Mouse (Mus musculus) stomach, embryonic 16.5 days (tissue): Measurements from ENCODE around the gene Syf2. TPM values are rescaled to one million over a fixed set of nuclear protein-coding genes. Genes with fewer than 3 reads are reported as not detected.

Experiments used
- ATAC-seq: fragments of 200-750 bp; cut with Nextera tagmentation; 2 replicates; pipeline ENCODE4 v1.8.0; 2017; ENCODE audit warnings: moderate number of reproducible peaks, moderate TSS enrichment; ENCODE audit not compliant: insufficient read depth, low FRiP score
- H3K27ac ChIP-seq: fragments of 300-500 bp; sonication (generic); 2 replicates; pipeline ENCODE4 v1.5.1; 2014; ENCODE audit warnings: low read length
- H3K27me3 ChIP-seq: fragments of 300-500 bp; sonication (generic); 2 replicates; pipeline ENCODE4 v1.6.1; 2014; ENCODE audit warnings: low read length, control low read depth, mixed read lengths; ENCODE audit not compliant: control insufficient read depth, insufficient read depth
- H3K36me3 ChIP-seq: fragments of 300-500 bp; sonication (generic); 2 replicates; pipeline ENCODE4 v1.6.1; 2014; ENCODE audit warnings: low read length; ENCODE audit not compliant: control insufficient read depth, insufficient read depth
- H3K4me1 ChIP-seq: fragments of 300-500 bp; sonication (generic); 2 replicates; pipeline ENCODE4 v1.6.1; 2014; ENCODE audit warnings: low read length, control low read depth, mixed read lengths; ENCODE audit not compliant: control insufficient read depth, insufficient read depth
- H3K4me2 ChIP-seq: fragments of 300-500 bp; sonication (generic); 2 replicates; pipeline ENCODE4 v1.6.1; 2014; ENCODE audit warnings: low read depth, low read length, mixed read lengths
- H3K4me3 ChIP-seq: fragments of 300-500 bp; sonication (generic); replicated peaks from 2 replicates; pipeline ENCODE4 v1.5.1; 2014; ENCODE audit warnings: mild to moderate bottlenecking, low read length
- H3K9ac ChIP-seq: fragments of 300-500 bp; sonication (generic); 2 replicates; pipeline ENCODE4 v1.6.1; 2014; ENCODE audit warnings: low read length
- H3K9me3 ChIP-seq: fragments of 300-500 bp; sonication (generic); replicated peaks from 2 replicates; pipeline ENCODE4 v1.6.1; 2016; ENCODE audit warnings: low read length, control low read depth; ENCODE audit not compliant: control insufficient read depth
- WGBS: fragments of 180-500 bp; shearing (Covaris S2); extraction: QIAGEN DNeasy Blood & Tissue Kit; methylation state at CpG from one replicate; pipeline ENCODE4 v1.1.7; 2014; 5-methylcytosine and 5-hydroxymethylcytosine counted together
- polyA plus RNA-seq: library from polyadenylated mRNA; unstranded; fragments of >200 nt; fragmentation: Nextera tagmentation; extraction: Ambion mirVana; gene quantifications from 2 replicates; pipeline ENCODE4 v1.2.1, GENCODE M21; 2015

Gene Syf2
- polyA plus RNA-seq, 1 experiment from 2014 or later = 71.9 TPM

DNA sequence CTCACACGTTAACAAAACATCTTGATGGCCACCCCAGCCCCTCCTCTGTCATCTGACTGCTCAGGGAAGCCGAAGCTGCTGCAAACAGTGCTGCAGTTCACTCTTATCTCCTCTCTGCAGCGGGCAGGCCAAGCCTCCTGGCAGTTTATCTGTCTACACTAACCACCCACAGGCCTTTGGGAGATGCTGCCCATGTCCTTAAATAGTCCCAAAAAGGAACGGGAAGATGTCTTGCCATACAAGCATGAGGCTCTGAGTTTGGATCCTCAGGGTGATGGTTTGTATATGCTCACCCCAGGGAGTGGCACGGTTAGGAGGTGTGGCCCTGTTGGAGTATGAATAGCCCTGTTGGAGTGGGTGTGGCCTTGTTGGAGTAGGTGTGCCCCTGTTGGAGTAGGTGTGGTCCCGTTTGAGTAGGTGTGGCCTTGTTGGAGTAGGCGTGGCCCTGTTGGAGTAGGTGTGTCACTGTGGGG is 51.3 kb downstream of the Syf2 start:
- H3K9ac ChIP-seq = no peak overlapping the region
- H3K9me3 ChIP-seq = no peaks in the 10 kb centered on the region
- no peak overlapping the region for H3K4me2 ChIP-seq
- no peaks in the 10 kb centered on the region for H3K36me3 ChIP-seq
- H3K27me3 ChIP-seq = no peaks in the 10 kb centered on the region
- peak; percentile 77 for ATAC-seq
- H3K4me3 ChIP-seq = no peak overlapping the region
- WGBS = 49% methylated on average over 7 of the region's 7 CpGs
- no peak overlapping the region for H3K27ac ChIP-seq
- no peaks in the 10 kb centered on the region; the same call in 1 of the 2 replicates for H3K4me1 ChIP-seq

DNA sequence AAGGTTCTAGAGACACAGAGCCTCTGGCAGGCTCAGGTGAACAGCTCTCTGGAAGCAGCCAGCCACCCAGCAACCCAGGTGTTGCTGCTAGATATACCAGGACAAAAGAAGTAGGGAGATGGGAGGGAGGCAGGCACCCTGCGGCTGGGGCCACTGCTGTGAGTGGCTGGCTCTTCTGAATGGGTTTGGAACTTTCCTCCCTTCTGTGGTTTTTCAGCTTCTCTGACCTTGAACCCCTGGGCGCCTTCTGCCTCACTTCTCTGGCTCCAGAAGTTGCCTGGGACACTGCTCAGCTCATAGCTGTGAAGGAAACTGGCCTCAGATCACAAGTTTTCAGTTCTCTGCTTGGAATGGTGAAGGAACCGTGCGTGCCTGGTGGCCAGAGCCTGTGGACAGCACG is 52.4 kb downstream of the Syf2 start:
- H3K4me2 ChIP-seq = no peak overlapping the region
- H3K4me3 ChIP-seq = no peak overlapping the region
- no peak overlapping the region for H3K27ac ChIP-seq
- H3K4me1 ChIP-seq = no peaks in the 10 kb centered on the region; the same call in 1 of the 2 replicates
- no peak overlapping the region for H3K9ac ChIP-seq
- 50% methylated on average over 5 of the region's 5 CpGs for WGBS
- no peaks in the 10 kb centered on the region for H3K36me3 ChIP-seq
- no peaks in the 10 kb centered on the region for H3K9me3 ChIP-seq
- no peak for ATAC-seq
- no peaks in the 10 kb centered on the region for H3K27me3 ChIP-seq

GRCm38 (mm10) chr4:134984555-134984954 is 53.9 kb downstream of the Syf2 start:
- no peak for ATAC-seq
- H3K9me3 ChIP-seq = no peaks in the 10 kb centered on the region
- no peak overlapping the region for H3K9ac ChIP-seq
- WGBS = 72% methylated on average over 3 of the region's 3 CpGs
- H3K27me3 ChIP-seq = no peaks in the 10 kb centered on the region
- no peak overlapping the region for H3K27ac ChIP-seq
- no peaks in the 10 kb centered on the region; the same call in 1 of the 2 replicates for H3K4me1 ChIP-seq
- H3K36me3 ChIP-seq = no peaks in the 10 kb centered on the region
- no peak overlapping the region for H3K4me3 ChIP-seq
- H3K4me2 ChIP-seq = no peak overlapping the region

- Histone ChIP-seq H3K27ac (no peak overlapping the region), H3K27me3 (no peaks in the 10 kb centered on the region), H3K4me2 (no peak overlapping the region), H3K4me1 (no peaks in the 10 kb centered on the region; the same call in 1 of the 2 replicates), H3K9ac (0 out of 2 replicates have a peak overlapping the region, but pooled peaks have one; percentile 40), H3K36me3 (no peaks in the 10 kb centered on the region), H3K4me3 (no peak overlapping the region), H3K9me3 (no peaks in the 10 kb centered on the region)
- ATAC-seq = no peak
- WGBS = 73% methylated on average over 11 of the region's 11 CpGs
Observed at GRCm38 (mm10) chr4:134985626-134986335, 55.1 kb downstream of the Syf2 start.

DNA sequence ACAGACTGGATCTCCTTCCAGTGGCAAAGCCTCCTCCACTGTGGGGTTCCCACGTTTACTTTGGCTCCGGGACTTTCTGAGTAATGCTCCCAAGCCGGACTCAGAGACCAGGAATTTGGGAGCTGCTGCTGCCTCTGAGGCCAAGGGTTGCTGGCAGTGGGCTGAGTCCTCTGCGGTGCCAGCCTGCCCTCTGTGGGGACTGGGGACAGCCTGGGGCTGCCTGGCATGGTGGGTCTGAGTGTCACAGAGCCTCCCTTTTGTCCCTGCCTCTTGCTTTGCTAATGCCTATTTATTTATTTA is 55.6 kb downstream of the Syf2 start:
- ATAC-seq = no peak
- Histone ChIP-seq H3K4me3 (no peak overlapping the region), H3K4me1 (no peaks in the 10 kb centered on the region; the same call in 1 of the 2 replicates), H3K9me3 (no peaks in the 10 kb centered on the region), H3K4me2 (no peak overlapping the region), H3K9ac (0 out of 2 replicates have a peak overlapping the region, but pooled peaks have one; percentile 40), H3K27ac (no peak overlapping the region), H3K27me3 (no peaks in the 10 kb centered on the region), H3K36me3 (no peaks in the 10 kb centered on the region)
- WGBS = 50% methylated on average over 4 of the region's 4 CpGs

DNA sequence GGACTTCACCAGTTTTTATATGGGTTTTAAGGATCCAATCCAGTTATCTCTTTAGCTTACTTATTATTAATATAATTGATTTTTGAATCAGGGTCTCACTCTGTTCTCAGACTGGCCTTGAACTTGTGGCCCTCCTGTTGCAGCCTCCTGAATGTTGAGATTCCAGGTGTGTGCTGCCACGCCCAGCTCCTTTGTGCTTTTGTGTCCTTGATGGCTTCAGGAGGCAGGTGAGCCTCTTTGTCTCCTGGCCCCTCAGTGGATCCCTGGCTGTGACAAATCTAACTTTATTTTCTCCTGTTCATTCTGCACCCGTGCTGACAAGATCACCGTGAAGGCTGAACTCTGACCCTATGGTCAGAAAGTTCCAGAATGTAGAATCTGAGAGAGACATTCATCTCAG is 56.3 kb downstream of the Syf2 start:
- no peak overlapping the region for H3K4me2 ChIP-seq
- H3K4me1 ChIP-seq = no peaks in the 10 kb centered on the region; the same call in 1 of the 2 replicates
- 68% methylated on average over 3 of the region's 3 CpGs for WGBS
- no peak overlapping the region for H3K27ac ChIP-seq
- no peak overlapping the region for H3K4me3 ChIP-seq
- H3K27me3 ChIP-seq = no peaks in the 10 kb centered on the region
- no peaks in the 10 kb centered on the region for H3K36me3 ChIP-seq
- ATAC-seq = no peak
- no peak overlapping the region for H3K9ac ChIP-seq
- H3K9me3 ChIP-seq = no peaks in the 10 kb centered on the region

Other genes starting within 250 kb of the Syf2 start
- 1.3 and 1.6 TPM in 2 replicates for gene Man1c1, start 226.6 kb upstream of the Syf2 start, polyA plus RNA-seq
- 25.6 and 26.7 TPM in 2 replicates for gene Ldlrap1, start 162.9 kb upstream of the Syf2 start, polyA plus RNA-seq
- 30.6 and 30.8 TPM in 2 replicates for gene Maco1, start 77.6 kb upstream of the Syf2 start, polyA plus RNA-seq
- 20.8 and 23.5 TPM in 2 replicates for gene Rhd, start 66.4 kb upstream of the Syf2 start, polyA plus RNA-seq
- gene Tmem50a, start 15.9 kb upstream of the Syf2 start, polyA plus RNA-seq = 177 TPM in 2 replicates
- gene Rsrp1, start 7.3 kb upstream of the Syf2 start, polyA plus RNA-seq = 511 and 534 TPM in 2 replicates
- gene Runx3, start 189.8 kb downstream of the Syf2 start, polyA plus RNA-seq = 0.24 and 0.54 TPM in 2 replicates